Mouse (Mus musculus): ENCODE data around the gene Mast1.
"Not testable (repeated sequence)": the region's sequence is repeated elsewhere in the genome, so short reads cannot be mapped to it uniquely, and the experiment has no call there.

Gene Mast1

GRCm38 (mm10) chr8:84908421-84909161 lies 28.6 kb downstream of the Mast1 start, which contains the start of gene Dnase2a:
Dnase2a (plus strand) TSS chr8:84908560.
- DNase-seq = peak; percentile 81

- not testable (repeated sequence) for DNase-seq
These were observed 29.2 kb downstream of the Mast1 start for GRCm38 (mm10) chr8:84907979-84908378.

- DNase-seq = no peak
These were observed 29.7 kb downstream of the Mast1 start for GRCm38 (mm10) chr8:84907493-84907892.

- no peak for DNase-seq
These were observed 30.1 kb downstream of the Mast1 start for GRCm38 (mm10) chr8:84907037-84907436.

GRCm38 (mm10) chr8:84904351-84904750 lies 32.8 kb downstream of the Mast1 start:
- no peak for DNase-seq

GRCm38 (mm10) chr8:84902920-84903661 lies 34.1 kb downstream of the Mast1 start:
- peak; percentile 96 for DNase-seq

- no peak for DNase-seq
These were observed 34.7 kb downstream of the Mast1 start for GRCm38 (mm10) chr8:84902367-84902919.

GRCm38 (mm10) chr8:84901752-84902151 lies 35.4 kb downstream of the Mast1 start, which contains the start of gene Klf1:
Klf1 (plus strand) TSS chr8:84901928.
- DNase-seq = no peak

GRCm38 (mm10) chr8:84901071-84901470 lies 36.1 kb downstream of the Mast1 start:
- DNase-seq = no peak

- no peak for DNase-seq
These were observed 41.2 kb downstream of the Mast1 start for GRCm38 (mm10) chr8:84895963-84896362.

- peak; percentile 89 for DNase-seq
These were observed 43.4 kb downstream of the Mast1 start, which contains the start of gene Gcdh for GRCm38 (mm10) chr8:84893709-84894134. Gcdh (minus strand) TSS chr8:84893921.

GRCm38 (mm10) chr8:84892993-84893708 lies 44.0 kb downstream of the Mast1 start:
- no peak for DNase-seq

GRCm38 (mm10) chr8:84889141-84889540 lies 48.0 kb downstream of the Mast1 start:
- DNase-seq = no peak

GRCm38 (mm10) chr8:84888280-84888679 lies 48.9 kb downstream of the Mast1 start:
- no peak for DNase-seq

- no peak for DNase-seq
These were observed 52.4 kb downstream of the Mast1 start for GRCm38 (mm10) chr8:84884728-84885127.

GRCm38 (mm10) chr8:84878915-84879314 lies 58.2 kb downstream of the Mast1 start:
- no peak for DNase-seq

GRCm38 (mm10) chr8:84877297-84878035 lies 59.7 kb downstream of the Mast1 start:
- DNase-seq = peak; percentile 73

- DNase-seq = no peak
These were observed 62.8 kb downstream of the Mast1 start for GRCm38 (mm10) chr8:84874339-84874738.

GRCm38 (mm10) chr8:84873016-84873415 lies 64.1 kb downstream of the Mast1 start:
- no peak for DNase-seq

- no peak for DNase-seq
These were observed 64.7 kb downstream of the Mast1 start for GRCm38 (mm10) chr8:84872309-84872965.

Measured in cerebellum, adult 11 months (tissue).